In the genomic region with DNA sequence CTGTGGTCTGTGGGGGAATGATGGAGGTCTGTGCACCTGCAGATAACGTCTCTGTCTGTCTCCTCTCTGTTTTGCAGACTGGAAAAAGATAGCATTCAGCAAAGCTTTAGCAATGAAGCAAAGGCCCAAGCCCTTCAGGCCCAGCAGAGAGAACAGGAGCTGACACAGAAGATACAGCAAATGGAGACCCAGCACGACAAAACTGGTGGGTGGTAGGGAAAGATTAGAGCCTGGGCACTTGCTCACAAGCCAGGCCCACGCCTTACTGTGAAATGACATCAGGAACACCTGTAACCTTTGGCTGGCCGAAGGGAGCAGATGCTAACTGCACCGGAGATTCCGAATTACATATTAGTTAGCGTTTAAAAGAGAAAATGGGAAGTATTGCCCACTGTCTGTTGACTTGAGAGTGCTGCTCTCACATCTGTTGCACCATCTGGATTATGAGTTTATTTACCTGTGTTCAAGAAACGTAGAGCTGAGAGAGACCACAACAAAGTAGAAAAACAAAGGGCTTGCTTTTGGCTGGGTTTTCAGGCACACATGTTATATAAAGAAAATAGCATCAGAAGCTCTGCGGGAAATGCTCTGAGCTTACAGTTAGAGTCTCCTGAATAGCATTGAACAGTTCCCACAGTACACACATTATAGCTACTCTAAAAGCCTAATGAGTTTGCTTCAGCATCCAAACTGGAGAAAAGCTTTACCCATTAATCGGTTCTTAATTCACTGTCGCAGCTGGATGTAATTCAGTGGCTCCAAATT, we compare ENCODE assay signal across 9 mouse cellular contexts.
DNase-seq lines count a peak whose midpoint lies in the region; ATAC-seq lines count a peak whose summit lies in the region.
"Had no signal": no experiment of that assay in that cellular context is flagged by ENCODE, and none has a peak within 500 bp of the region (broad histone marks: within the 10 kb centered on the region; RNA-seq: fewer than 3 reads in every experiment).

No protein-coding gene starts in this region.

- no peaks in the 10 kb centered on the region for H3K36me3 ChIP-seq in forebrain, embryonic 16.5 days (ENCODE audit: control insufficient read depth, insufficient read depth)
- no peaks in the 10 kb centered on the region for H3K36me3 ChIP-seq in midbrain, embryonic 13.5 days
- H3K36me3 ChIP-seq: embryonic facial prominence, embryonic 13.5 days had no signal

- no peaks in the 10 kb centered on the region for H3K27me3 ChIP-seq in forebrain, embryonic 16.5 days (replicated peaks; ENCODE audit: control insufficient read depth, insufficient read depth, low read length)
- no peaks in the 10 kb centered on the region for H3K27me3 ChIP-seq in midbrain, embryonic 13.5 days
- H3K27me3 ChIP-seq: embryonic facial prominence, embryonic 13.5 days had no signal

- peak overlapping the region; percentile 95 for H3K27ac ChIP-seq in forebrain, embryonic 16.5 days (ENCODE audit: low read length)
- H3K27ac ChIP-seq in midbrain, embryonic 13.5 days, result peak overlapping the region; percentile 64
- H3K27ac ChIP-seq: embryonic facial prominence, embryonic 13.5 days had no signal

- intact Hi-C loops in gastrocnemius, postnatal 36 days (cut with DNase I), result no loop called here

- peak overlapping the region; percentile 18 for H3K4me2 ChIP-seq in forebrain, embryonic 16.5 days (ENCODE audit: low read length)
- H3K4me2 ChIP-seq in midbrain, embryonic 13.5 days (replicated peaks), result no peak overlapping the region; the same call in 1 of the 2 replicates
- H3K4me2 ChIP-seq: embryonic facial prominence, embryonic 13.5 days had no signal

- peak; percentile 16 for ATAC-seq in CD4-positive, CD25-positive, alpha-beta regulatory T cell, adult 4 months
- ATAC-seq in forebrain, embryonic 16.5 days, result peak; percentile 80
- ATAC-seq in midbrain, embryonic 13.5 days, result peak; percentile 60; the same call in 1 of the 2 replicates

- peak; percentile 88 for DNase-seq in brain, adult 2 months (ENCODE audit: low read depth, low spot score)
- DNase-seq in adrenal gland, adult 8-10 months, result no peak
- DNase-seq in ovary, postnatal 14 days (ENCODE audit: low spot score), result no peak
- no peak for DNase-seq in c-Kit-positive CD71-positive TER-119-positive erythroid progenitor cells, embryonic 14.5 days (ENCODE audit: low spot score)
- DNase-seq in gastrocnemius, postnatal 36 days, result no peak

- no peak overlapping the region for H3K4me3 ChIP-seq in forebrain, embryonic 16.5 days (replicated peaks; ENCODE audit: low read length)
- no peak overlapping the region for H3K4me3 ChIP-seq in midbrain, embryonic 13.5 days (replicated peaks)
- H3K4me3 ChIP-seq: embryonic facial prominence, embryonic 13.5 days had no signal

- H3K4me1 ChIP-seq in forebrain, embryonic 16.5 days (replicated peaks; ENCODE audit: control insufficient read depth, insufficient read depth, low read length), result peaks cover 42% of the 10 kb centered on the region
- peaks cover 28% of the 10 kb centered on the region for H3K4me1 ChIP-seq in midbrain, embryonic 13.5 days (replicated peaks)

- 12% methylated on average over 11 of the region's 11 CpGs for WGBS in forebrain, embryonic 16.5 days
- WGBS in midbrain, embryonic 13.5 days, result 59% methylated on average over 11 of the region's 11 CpGs

- H3K9me3 ChIP-seq in forebrain, embryonic 16.5 days (ENCODE audit: control insufficient read depth, low read length), result no peaks in the 10 kb centered on the region
- H3K9me3 ChIP-seq in midbrain, embryonic 13.5 days, result no peaks in the 10 kb centered on the region
- H3K9me3 ChIP-seq: embryonic facial prominence, embryonic 13.5 days had no signal

- peak overlapping the region; percentile 38 for H3K9ac ChIP-seq in forebrain, embryonic 16.5 days (replicated peaks; ENCODE audit: low read depth, low read length)
- H3K9ac ChIP-seq in midbrain, embryonic 13.5 days (replicated peaks), result no peak overlapping the region
- H3K9ac ChIP-seq: embryonic facial prominence, embryonic 13.5 days had no signal

Comparison
In these comparisons a context has a peak if more than half of its experiments do, and no peak if none do; other contexts are left out.
1. ATAC-seq: peak in every context shown above with its lines; median percentile 80 in forebrain, embryonic 16.5 days; 60 in midbrain, embryonic 13.5 days; 16 in CD4-positive, CD25-positive, alpha-beta regulatory T cell, adult 4 months.